9 mouse cellular contexts compared by ENCODE assay signal in genomic region chr17:85687421-85688235, GRCm38 (mm10). TPM values are rescaled to one million over a fixed set of nuclear protein-coding genes. Genes with fewer than 3 reads are reported as not detected.
DNase-seq lines count a peak whose midpoint lies in the region; ATAC-seq lines count a peak whose summit lies in the region.
"Had no signal": no experiment of that assay in that cellular context is flagged by ENCODE, and none has a peak within 500 bp of the region (broad histone marks: within the 10 kb centered on the region; RNA-seq: fewer than 3 reads in every experiment).

No protein-coding gene starts in this region.

- peak overlapping the region; percentile 90 for H3K27ac ChIP-seq in embryonic facial prominence, embryonic 14.5 days (replicated peaks; ENCODE audit: low read depth, low read length)
- no peak overlapping the region for H3K27ac ChIP-seq in intestine, embryonic 14.5 days (ENCODE audit: low read depth)
- no peak overlapping the region for H3K27ac ChIP-seq in midbrain, embryonic 15.5 days

- H3K4me3 ChIP-seq in megakaryocyte, embryonic 14.5 days (replicated peaks), result peak overlapping the region; percentile 88
- H3K4me3 ChIP-seq in embryonic facial prominence, embryonic 14.5 days (ENCODE audit: low read depth, low read length), result peak overlapping the region; percentile 66
- peak overlapping the region; percentile 42 for H3K4me3 ChIP-seq in intestine, embryonic 14.5 days (ENCODE audit: low read depth, low read length)
- H3K4me3 ChIP-seq in midbrain, embryonic 15.5 days, result peak overlapping the region; percentile 32

- peak overlapping the region; percentile 92 for H3K9ac ChIP-seq in embryonic facial prominence, embryonic 14.5 days (ENCODE audit: low read depth, low read length)
- H3K9ac ChIP-seq in intestine, embryonic 14.5 days (ENCODE audit: low read length), result peak overlapping the region; percentile 25
- H3K9ac ChIP-seq in midbrain, embryonic 15.5 days, result 0 out of 2 replicates have a peak overlapping the region, but pooled peaks have one; percentile 6

- WGBS in embryonic facial prominence, embryonic 14.5 days, result under 1% methylated on average over 29 of the region's 109 CpGs
- WGBS in intestine, embryonic 14.5 days, result under 1% methylated on average over 86 of the region's 109 CpGs
- under 1% methylated on average over 93 of the region's 109 CpGs for WGBS in midbrain, embryonic 15.5 days

- H3K36me3 ChIP-seq in megakaryocyte, embryonic 14.5 days (replicated peaks; ENCODE audit: low read length), result no peaks in the 10 kb centered on the region
- H3K36me3 ChIP-seq in embryonic facial prominence, embryonic 14.5 days (ENCODE audit: control insufficient read depth, insufficient read depth, low read length), result peaks cover 9% of the 10 kb centered on the region
- H3K36me3 ChIP-seq in intestine, embryonic 14.5 days (ENCODE audit: control insufficient read depth, insufficient read depth, low read length), result no peaks in the 10 kb centered on the region
- no peaks in the 10 kb centered on the region for H3K36me3 ChIP-seq in midbrain, embryonic 15.5 days (replicated peaks)

- intact Hi-C loops in gastrocnemius, postnatal 36 days (cut with DNase I), result loop anchor here (2.0 kb wide), 1 partner anchor 113 kb away; no protein-coding TSS in a partner anchor

- DNase-seq in embryonic facial prominence, embryonic 14.5 days (ENCODE audit: low spot score), result no peak
- DNase-seq in intestine, embryonic 14.5 days (ENCODE audit: low spot score), result peak; percentile 81
- DNase-seq in gastrocnemius, postnatal 36 days, result no peak
- DNase-seq in right cerebral cortex, postnatal 4 days, result no peak

- ATAC-seq in megakaryocyte, adult 5-6 weeks (ENCODE audit: poor library complexity, severe bottlenecking), result no peak
- ATAC-seq in embryonic facial prominence, embryonic 14.5 days (ENCODE audit: low read depth), result peak; percentile 1; the same call in 1 of the 2 replicates
- peak; percentile 19 for ATAC-seq in intestine, embryonic 14.5 days (replicated peaks; ENCODE audit: low FRiP score, low TSS enrichment, low read depth)
- peak; percentile 27 for ATAC-seq in midbrain, embryonic 15.5 days (replicated peaks)
- ATAC-seq in inflammation-experienced regulatory T-cells, adult 6 months, result no peak

- peaks cover 33% of the 10 kb centered on the region for H3K4me1 ChIP-seq in megakaryocyte, embryonic 14.5 days
- H3K4me1 ChIP-seq in embryonic facial prominence, embryonic 14.5 days (ENCODE audit: control insufficient read depth, insufficient read depth, low read length), result peaks cover 15% of the 10 kb centered on the region
- peaks cover 7% of the 10 kb centered on the region; the same call in 1 of the 2 replicates for H3K4me1 ChIP-seq in intestine, embryonic 14.5 days (replicated peaks; ENCODE audit: control insufficient read depth, insufficient read depth, low read length)
- peaks cover 16% of the 10 kb centered on the region for H3K4me1 ChIP-seq in midbrain, embryonic 15.5 days

- H3K9me3 ChIP-seq in megakaryocyte, embryonic 14.5 days, result peaks cover 9% of the 10 kb centered on the region; the same call in 1 of the 2 replicates
- no peaks in the 10 kb centered on the region for H3K9me3 ChIP-seq in embryonic facial prominence, embryonic 14.5 days (ENCODE audit: control insufficient read depth, low read length)
- H3K9me3 ChIP-seq in intestine, embryonic 14.5 days (ENCODE audit: control insufficient read depth, low read length), result no peaks in the 10 kb centered on the region
- no peaks in the 10 kb centered on the region for H3K9me3 ChIP-seq in midbrain, embryonic 15.5 days

- peak overlapping the region; percentile 72 for H3K4me2 ChIP-seq in embryonic facial prominence, embryonic 14.5 days (ENCODE audit: low read depth, low read length)
- H3K4me2 ChIP-seq in intestine, embryonic 14.5 days (ENCODE audit: low read length), result peak overlapping the region; percentile 74
- peak overlapping the region; percentile 62 for H3K4me2 ChIP-seq in midbrain, embryonic 15.5 days

- peaks cover 98% of the 10 kb centered on the region for H3K27me3 ChIP-seq in megakaryocyte, embryonic 14.5 days (replicated peaks)
- peaks cover 71% of the 10 kb centered on the region for H3K27me3 ChIP-seq in embryonic facial prominence, embryonic 14.5 days (replicated peaks; ENCODE audit: control insufficient read depth, insufficient read depth, low read length)
- H3K27me3 ChIP-seq in intestine, embryonic 14.5 days (replicated peaks; ENCODE audit: control insufficient read depth, insufficient read depth, low read length), result peaks cover 95% of the 10 kb centered on the region
- H3K27me3 ChIP-seq in midbrain, embryonic 15.5 days (replicated peaks), result peaks cover 80% of the 10 kb centered on the region

RNA-seq across cellular contexts. Expression of gene Six2, which starts 0.4 kb away (rescaled TPM):
- polyA plus RNA-seq in megakaryocyte, embryonic 14.5 days (2012; ENCODE audit: insufficient read depth, low replicate concordance), result 1.6 TPM in 1 of 2 replicates, not detected in the other
- total RNA-seq in megakaryocyte, adult 5-6 weeks (2015), result not detected in 2 replicates
- not detected in 2 replicates for total RNA-seq in megakaryocyte, adult 5-6 weeks (2017)
- polyA plus RNA-seq in embryonic facial prominence, embryonic 14.5 days (2014; fragmentation: Nextera tagmentation; extraction: Ambion mirVana), result 12.5 and 13.2 TPM in 2 replicates
- polyA plus RNA-seq in intestine, embryonic 14.5 days (2014; fragmentation: Nextera tagmentation; extraction: Ambion mirVana), result 0.22 and 0.30 TPM in 2 replicates
- 0.27 and 0.49 TPM in 2 replicates for polyA plus RNA-seq in midbrain, embryonic 15.5 days (2015; fragmentation: Nextera tagmentation; extraction: Ambion mirVana)
- polyA plus RNA-seq in inflammation-experienced regulatory T-cells, adult 6 months (2017; shearing (Covaris generic)), result not detected
- total RNA-seq in gastrocnemius, postnatal 36 days (2021), result 10 to 100 TPM; 12.3 to 16.3 TPM
- total RNA-seq: neutrophil, adult 5-6 weeks had no signal

Comparison
In these comparisons a context has a peak if more than half of its experiments do, and no peak if none do; other contexts are left out.
1. H3K4me3 ChIP-seq: peak in every context shown above with its lines; median percentile 88 in megakaryocyte, embryonic 14.5 days; 66 in embryonic facial prominence, embryonic 14.5 days; 42 in intestine, embryonic 14.5 days; 32 in midbrain, embryonic 15.5 days.
2. ATAC-seq: peak in embryonic facial prominence, embryonic 14.5 days (single experiment), intestine, embryonic 14.5 days (single experiment) and midbrain, embryonic 15.5 days (single experiment); none in megakaryocyte, adult 5-6 weeks (single experiment) and inflammation-experienced regulatory T-cells, adult 6 months (single experiment).
3. H3K9ac ChIP-seq: peak in every context shown above with its lines; median percentile 92 in embryonic facial prominence, embryonic 14.5 days; 25 in intestine, embryonic 14.5 days; 6 in midbrain, embryonic 15.5 days.
4. Peak in every context shown above with its lines, with median percentiles within 50 percentile points of each other: H3K4me2 ChIP-seq.